Mouse (Mus musculus): ENCODE data around the gene Hist2h2aa2. TPM values are rescaled to one million over a fixed set of nuclear protein-coding genes. Genes with fewer than 3 reads are reported as not detected.

Hist2h2aa2 gene
- polyA plus RNA-seq, 1 experiment from 2014 or later: 46.8 TPM

GRCm38 (mm10) chr3:96195616-96196313 is 44.3 kb downstream of the Hist2h2aa2 start:
- Histone ChIP-seq H3K4me1 (replicated peaks; ENCODE audit: control insufficient read depth, insufficient read depth, low read length) (peaks cover 16% of the 10 kb centered on the region), H3K4me2 (replicated peaks) (peak overlapping the region; percentile 76), H3K36me3 (replicated peaks; ENCODE audit: control insufficient read depth, insufficient read depth) (peaks cover 41% of the 10 kb centered on the region), H3K27me3 (ENCODE audit: control insufficient read depth, insufficient read depth, low read length) (no peaks in the 10 kb centered on the region), H3K27ac (peak overlapping the region; percentile 97; the same call in 1 of the 2 replicates), H3K4me3 (replicated peaks; ENCODE audit: low read length) (peak overlapping the region; percentile 53; the same call in 1 of the 2 replicates), H3K9me3 (ENCODE audit: control insufficient read depth, low read length) (no peaks in the 10 kb centered on the region), H3K9ac (no peak overlapping the region)
- DNase-seq (ENCODE audit: low spot score) (no peak), ATAC-seq (ENCODE audit: low FRiP score) (no peak)
- WGBS: 93% methylated on average over 11 of the region's 11 CpGs

GRCm38 (mm10) chr3:96194966-96195365 is 45.1 kb downstream of the Hist2h2aa2 start:
- Histone ChIP-seq H3K9me3 (ENCODE audit: control insufficient read depth, low read length) (no peaks in the 10 kb centered on the region), H3K27me3 (ENCODE audit: control insufficient read depth, insufficient read depth, low read length) (no peaks in the 10 kb centered on the region), H3K4me2 (replicated peaks) (no peak overlapping the region), H3K4me3 (replicated peaks; ENCODE audit: low read length) (no peak overlapping the region), H3K4me1 (replicated peaks; ENCODE audit: control insufficient read depth, insufficient read depth, low read length) (peaks cover 16% of the 10 kb centered on the region), H3K27ac (no peak overlapping the region), H3K36me3 (replicated peaks; ENCODE audit: control insufficient read depth, insufficient read depth) (peaks cover 49% of the 10 kb centered on the region), H3K9ac (no peak overlapping the region)
- ATAC-seq (ENCODE audit: low FRiP score): no peak
- WGBS: 90% methylated on average over 10 of the region's 10 CpGs
- DNase-seq (ENCODE audit: low spot score): no peak

GRCm38 (mm10) chr3:96192977-96193376 is 47.1 kb downstream of the Hist2h2aa2 start:
- Histone ChIP-seq H3K27me3 (ENCODE audit: control insufficient read depth, insufficient read depth, low read length) (no peaks in the 10 kb centered on the region), H3K4me3 (replicated peaks; ENCODE audit: low read length) (no peak overlapping the region), H3K9ac (no peak overlapping the region), H3K4me2 (replicated peaks) (no peak overlapping the region), H3K27ac (no peak overlapping the region), H3K4me1 (replicated peaks; ENCODE audit: control insufficient read depth, insufficient read depth, low read length) (peaks cover 12% of the 10 kb centered on the region), H3K9me3 (ENCODE audit: control insufficient read depth, low read length) (no peaks in the 10 kb centered on the region), H3K36me3 (replicated peaks; ENCODE audit: control insufficient read depth, insufficient read depth) (peaks cover 67% of the 10 kb centered on the region)
- no peak for DNase-seq (ENCODE audit: low spot score)
- 69% methylated on average over 12 of the region's 12 CpGs for WGBS
- ATAC-seq (ENCODE audit: low FRiP score): no peak

Small RNA genes lying within 50 kb of the gene (microRNA-seq; reads per million reads assigned to microRNA genes)
- not detected for gene Gm44492
- not detected for gene Gm47311
- gene Gm47313: not detected

Other genes starting within 250 kb of the Hist2h2aa2 start
- gene Plekho1, start 244.3 kb downstream of the Hist2h2aa2 start, polyA plus RNA-seq (2014; fragmentation: Nextera tagmentation; extraction: Ambion mirVana): 47.1 and 49.0 TPM in 2 replicates
- gene Vps45, start 181.8 kb downstream of the Hist2h2aa2 start, polyA plus RNA-seq (2014; fragmentation: Nextera tagmentation; extraction: Ambion mirVana): 44.8 and 46.8 TPM in 2 replicates
- 7.1 and 7.9 TPM in 2 replicates for gene Otud7b, start 135.7 kb downstream of the Hist2h2aa2 start, polyA plus RNA-seq (2014; fragmentation: Nextera tagmentation; extraction: Ambion mirVana)
- 10.1 and 11.6 TPM in 2 replicates for gene Mtmr11, start 78.3 kb downstream of the Hist2h2aa2 start, polyA plus RNA-seq (2014; fragmentation: Nextera tagmentation; extraction: Ambion mirVana)
- gene Sf3b4, start 67.9 kb downstream of the Hist2h2aa2 start, polyA plus RNA-seq (2014; fragmentation: Nextera tagmentation; extraction: Ambion mirVana): 135 and 151 TPM in 2 replicates
- 95.7 and 111 TPM in 2 replicates for gene Sv2a, start 59.1 kb downstream of the Hist2h2aa2 start, polyA plus RNA-seq (2014; fragmentation: Nextera tagmentation; extraction: Ambion mirVana)
- gene Bola1, start 20.6 kb downstream of the Hist2h2aa2 start, polyA plus RNA-seq (2014; fragmentation: Nextera tagmentation; extraction: Ambion mirVana): 57.0 and 72.4 TPM in 2 replicates
- 0.55 TPM in 1 of 2 replicates, not detected in the other for gene Hist2h2ab, start 20.4 kb downstream of the Hist2h2aa2 start, polyA plus RNA-seq (2014; fragmentation: Nextera tagmentation; extraction: Ambion mirVana)
- 1.9 and 2.3 TPM in 2 replicates for gene Hist2h2ac, start 19.4 kb downstream of the Hist2h2aa2 start, polyA plus RNA-seq (2014; fragmentation: Nextera tagmentation; extraction: Ambion mirVana)
- 4.7 and 5.0 TPM in 2 replicates for gene Hist2h2be, start 19.2 kb downstream of the Hist2h2aa2 start, polyA plus RNA-seq (2014; fragmentation: Nextera tagmentation; extraction: Ambion mirVana)
- gene Hist2h3c2, start 1.1 kb downstream of the Hist2h2aa2 start, polyA plus RNA-seq (2014; fragmentation: Nextera tagmentation; extraction: Ambion mirVana): 1.2 and 1.7 TPM in 2 replicates
- gene Hist2h2aa1, start 5.2 kb upstream of the Hist2h2aa2 start, polyA plus RNA-seq (2014; fragmentation: Nextera tagmentation; extraction: Ambion mirVana): 12.0 and 16.6 TPM in 2 replicates
- 0.18 and 1.6 TPM in 2 replicates for gene Hist2h3c1, start 6.4 kb upstream of the Hist2h2aa2 start, polyA plus RNA-seq (2014; fragmentation: Nextera tagmentation; extraction: Ambion mirVana)
- 2.9 and 6.0 TPM in 2 replicates for gene Hist2h4, start 23.0 kb upstream of the Hist2h2aa2 start, polyA plus RNA-seq (2014; fragmentation: Nextera tagmentation; extraction: Ambion mirVana)
- 11.2 and 12.3 TPM in 2 replicates for gene Hist2h3b, start 28.4 kb upstream of the Hist2h2aa2 start, polyA plus RNA-seq (2014; fragmentation: Nextera tagmentation; extraction: Ambion mirVana)
- 4.1 and 4.7 TPM in 2 replicates for gene Hist2h2bb, start 29.5 kb upstream of the Hist2h2aa2 start, polyA plus RNA-seq (2014; fragmentation: Nextera tagmentation; extraction: Ambion mirVana)
- 1.8 and 3.1 TPM in 2 replicates for gene Fcgr1, start 53.7 kb upstream of the Hist2h2aa2 start, polyA plus RNA-seq (2014; fragmentation: Nextera tagmentation; extraction: Ambion mirVana)
- gene BC107364, start 212.0 kb upstream of the Hist2h2aa2 start, polyA plus RNA-seq (2014; fragmentation: Nextera tagmentation; extraction: Ambion mirVana): not detected in 2 replicates

All from hindbrain, embryonic 14.5 days (tissue).